Mouse (Mus musculus) limb, embryonic 12.5 days (tissue): ENCODE results near the gene Dhrs13. TPM values are rescaled to one million over a fixed set of nuclear protein-coding genes. Genes with fewer than 3 reads are reported as not detected.
A peak's percentile ranks its signal among the peaks of the same experiment; 100 is the strongest.

Source experiments
- ATAC-seq: fragments of 200-750 bp; cut with Nextera tagmentation; 2 replicates; pipeline ENCODE4 v1.8.0; 2017; ENCODE audit warnings: low read depth, moderate TSS enrichment; ENCODE audit not compliant: insufficient number of reproducible peaks, insufficient read depth, low FRiP score, low TSS enrichment
- H3K27ac ChIP-seq: fragments of 300-500 bp; sonication (generic); 2 replicates; pipeline ENCODE4 v1.5.1; 2016; ENCODE audit warnings: mild to moderate bottlenecking, moderate library complexity
- H3K27me3 ChIP-seq: fragments of 300-500 bp; sonication (generic); 2 replicates; pipeline ENCODE4 v1.6.1; 2016; ENCODE audit warnings: mild to moderate bottlenecking, moderate library complexity
- H3K36me3 ChIP-seq: fragments of 300-500 bp; sonication (generic); 2 replicates; pipeline ENCODE4 v1.6.1; 2016; ENCODE audit warnings: mild to moderate bottlenecking, moderate library complexity
- H3K4me1 ChIP-seq: fragments of 300-500 bp; sonication (generic); replicated peaks from 2 replicates; pipeline ENCODE4 v1.6.1; 2016
- H3K4me2 ChIP-seq: fragments of 300-500 bp; sonication (generic); 2 replicates; pipeline ENCODE4 v1.6.1; 2016; ENCODE audit warnings: mild to moderate bottlenecking, moderate library complexity
- H3K4me3 ChIP-seq: fragments of 300-500 bp; sonication (generic); replicated peaks from 2 replicates; pipeline ENCODE4 v1.5.1; 2016; ENCODE audit warnings: mild to moderate bottlenecking
- H3K9ac ChIP-seq: fragments of 300-500 bp; sonication (generic); replicated peaks from 2 replicates; pipeline ENCODE4 v1.6.1; 2016; ENCODE audit warnings: mild to moderate bottlenecking, moderate library complexity
- H3K9me3 ChIP-seq: fragments of 300-500 bp; sonication (generic); 2 replicates; pipeline ENCODE4 v1.6.1; 2016; ENCODE audit warnings: mild to moderate bottlenecking, moderate library complexity
- WGBS: fragments of 180-500 bp; shearing (Covaris S2); methylation state at CpG from one replicate; pipeline ENCODE4 v1.1.7; 2016; 5-methylcytosine and 5-hydroxymethylcytosine counted together
- polyA plus RNA-seq: library from polyadenylated mRNA; unstranded; fragments of >200 nt; fragmentation: Nextera tagmentation; extraction: Ambion mirVana; gene quantifications from 2 replicates; pipeline ENCODE4 v1.2.1, GENCODE M21; 2016

Gene Dhrs13
- polyA plus RNA-seq = 19.0 and 20.4 TPM in 2 replicates

DNA sequence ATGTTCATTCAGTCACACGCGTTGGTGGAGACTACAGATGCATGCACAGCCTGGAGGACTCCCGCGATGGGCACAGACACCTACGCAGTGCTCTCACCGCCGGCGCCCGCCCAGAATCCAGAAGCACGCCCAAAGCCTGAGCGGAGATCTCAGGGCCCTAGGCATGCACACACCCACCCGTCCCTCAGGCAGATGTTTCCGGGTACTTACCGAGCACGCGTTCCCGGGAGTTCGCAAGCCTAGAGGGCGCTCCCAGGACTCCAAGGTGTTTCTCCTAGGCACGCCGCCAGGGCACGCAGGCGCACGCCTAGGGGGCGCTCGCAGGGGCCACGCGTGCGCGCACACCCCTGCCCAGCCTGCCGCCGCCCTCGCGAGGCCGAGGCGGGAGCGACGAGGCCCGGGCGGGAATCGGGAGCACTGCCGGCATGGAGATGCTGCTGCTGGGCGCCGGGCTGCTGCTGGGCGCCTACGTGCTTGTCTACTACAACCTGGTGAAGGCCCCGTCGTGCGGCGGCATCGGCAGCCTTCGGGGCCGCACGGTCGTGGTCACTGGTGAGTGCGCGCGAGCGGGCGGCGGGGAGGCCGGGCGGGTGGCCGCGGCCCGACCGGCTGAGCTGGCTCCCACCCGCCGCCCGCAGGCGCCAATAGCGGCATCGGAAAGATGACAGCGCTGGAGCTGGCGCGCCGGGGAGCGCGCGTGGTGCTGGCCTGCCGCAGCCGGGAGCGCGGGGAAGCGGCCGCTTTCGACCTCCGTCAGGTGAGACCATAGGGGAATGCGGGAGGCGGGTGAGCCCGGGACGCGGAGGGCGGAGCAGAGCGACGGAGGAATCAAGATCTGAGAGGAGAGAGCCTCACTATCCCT, at the start of gene Dhrs13:
TSS of gene Dhrs13 (plus strand) at position 334 of the 862 bp plus-strand sequence.
- H3K36me3 ChIP-seq = peaks cover 44% of the 10 kb centered on the region
- no peaks in the 10 kb centered on the region for H3K27me3 ChIP-seq
- H3K9ac ChIP-seq = peak within 1 kb of the TSS; percentile 78
- peaks cover 30% of the 10 kb centered on the region for H3K4me1 ChIP-seq
- H3K27ac ChIP-seq = peak within 1 kb of the TSS; percentile 93
- H3K4me3 ChIP-seq = peak within 1 kb of the TSS; percentile 72
- no peaks in the 10 kb centered on the region for H3K9me3 ChIP-seq
- WGBS = under 1% methylated on average over 96 of the region's 96 CpGs
- ATAC-seq = peak; percentile 88
- H3K4me2 ChIP-seq = peak within 1 kb of the TSS; percentile 83

- no peaks in the 10 kb centered on the region for H3K9me3 ChIP-seq
- under 1% methylated on average over 48 of the region's 62 CpGs for WGBS
- H3K27me3 ChIP-seq = peaks cover 13% of the 10 kb centered on the region
- H3K9ac ChIP-seq = peak within 1 kb of the TSS; percentile 99
- peak within 1 kb of the TSS; percentile 89 for H3K4me2 ChIP-seq
- H3K4me3 ChIP-seq = peak within 1 kb of the TSS; percentile 100
- peaks cover 13% of the 10 kb centered on the region for H3K36me3 ChIP-seq
- H3K27ac ChIP-seq = peak within 1 kb of the TSS; percentile 97
- H3K4me1 ChIP-seq = peaks cover 19% of the 10 kb centered on the region
- ATAC-seq = peak; percentile 85
These were observed 49.6 kb upstream of the Dhrs13 start, which contains the start of gene Phf12 for GRCm38 (mm10) chr11:77982441-77982905. Phf12 (plus strand) TSS chr11:77982754.

DNA sequence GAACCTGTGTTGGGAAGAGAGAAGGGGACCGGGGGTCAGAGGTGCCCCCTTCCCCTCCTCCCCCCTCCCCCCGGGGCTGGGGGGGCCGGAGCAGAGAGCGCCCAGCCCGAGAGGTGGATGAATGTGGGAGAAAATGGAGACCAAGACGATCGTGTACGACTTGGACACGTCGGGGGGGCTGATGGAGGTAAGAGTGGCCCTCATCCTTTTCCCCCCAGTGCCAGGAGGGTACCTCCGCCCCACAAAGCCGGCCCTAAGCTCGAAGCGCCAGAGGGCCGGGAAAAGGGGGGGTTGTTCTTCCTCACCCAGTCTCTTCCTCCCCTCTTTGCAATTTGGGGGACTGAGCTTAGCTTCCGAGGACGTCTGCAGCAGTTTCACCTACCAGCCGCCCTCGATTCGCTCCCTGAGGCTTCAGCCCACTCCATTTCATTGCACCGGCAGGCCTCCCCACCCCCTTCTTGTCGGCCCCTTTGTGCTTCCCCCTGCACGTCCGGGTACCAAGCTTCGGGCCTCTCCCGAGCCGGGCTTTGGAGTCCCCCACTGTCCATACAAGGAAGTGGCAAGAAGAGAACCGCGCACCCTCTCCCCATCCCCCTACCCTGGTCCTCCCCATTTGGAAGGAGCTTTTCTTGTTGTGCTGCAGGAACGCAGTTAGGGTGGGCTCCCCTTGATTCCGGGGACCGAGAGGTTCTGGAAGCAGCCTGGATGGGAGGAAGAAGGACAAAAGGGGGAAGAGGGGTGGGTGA, 48.7 kb upstream of the Dhrs13 start:
- Histone ChIP-seq H3K9ac (peak overlapping the region; percentile 99), H3K4me3 (peak overlapping the region; percentile 100), H3K27ac (peak overlapping the region; percentile 97), H3K27me3 (peaks cover 4% of the 10 kb centered on the region; the same call in 1 of the 2 replicates), H3K36me3 (peaks cover 21% of the 10 kb centered on the region), H3K9me3 (no peaks in the 10 kb centered on the region), H3K4me2 (peak overlapping the region; percentile 89), H3K4me1 (peaks cover 19% of the 10 kb centered on the region)
- no peak for ATAC-seq
- WGBS = 0% methylated on average over 26 of the region's 32 CpGs

DNA sequence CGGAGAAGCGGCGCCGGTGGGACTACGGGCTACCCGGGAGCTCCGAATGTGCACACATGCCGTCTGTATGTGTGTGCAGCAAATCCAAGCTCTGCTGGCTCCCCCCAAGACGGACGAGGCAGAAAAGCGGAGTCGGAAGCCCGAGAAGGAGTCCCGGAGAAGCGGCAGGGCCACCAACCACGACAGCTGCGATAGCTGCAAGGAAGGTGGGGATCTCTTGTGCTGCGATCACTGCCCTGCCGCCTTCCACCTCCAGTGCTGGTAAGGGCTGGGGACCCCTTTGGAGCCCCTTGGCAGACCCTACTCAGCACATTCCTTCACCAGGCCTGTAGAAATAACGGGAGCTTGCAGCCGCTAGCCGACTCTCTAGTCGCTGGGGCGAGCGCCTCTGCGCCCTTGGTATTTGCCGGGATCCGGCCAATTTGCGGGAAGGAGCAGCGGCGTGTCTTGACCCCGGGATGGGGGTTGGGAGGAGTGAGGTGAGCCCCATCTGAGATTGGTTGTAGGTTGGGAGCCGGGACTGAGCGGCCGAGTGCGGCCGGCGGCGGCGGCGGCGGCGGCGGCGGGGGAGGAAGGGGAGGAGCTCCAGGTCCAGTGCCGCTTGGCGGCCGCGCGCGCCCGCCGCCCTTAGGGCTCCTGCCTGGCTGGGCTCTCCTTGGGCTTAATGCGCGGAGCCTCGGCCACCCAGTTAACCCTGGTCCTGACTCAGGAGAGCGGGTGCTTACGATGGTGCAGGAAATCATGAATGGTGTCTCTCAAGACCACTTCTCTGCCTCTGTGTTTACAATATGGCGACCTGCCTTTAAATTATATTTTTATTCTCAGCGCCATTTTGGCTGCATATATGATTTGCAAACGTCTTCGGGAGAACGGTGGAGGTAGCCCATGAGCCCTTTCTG, 47.9 kb upstream of the Dhrs13 start:
- H3K36me3 ChIP-seq = peaks cover 29% of the 10 kb centered on the region
- no peaks in the 10 kb centered on the region for H3K9me3 ChIP-seq
- peak overlapping the region; percentile 100 for H3K4me3 ChIP-seq
- WGBS = 2% methylated on average over 53 of the region's 63 CpGs
- H3K9ac ChIP-seq = peak overlapping the region; percentile 99
- peak overlapping the region; percentile 97 for H3K27ac ChIP-seq
- peaks cover 19% of the 10 kb centered on the region for H3K4me1 ChIP-seq
- ATAC-seq = no peak
- peak overlapping the region; percentile 89 for H3K4me2 ChIP-seq
- no peaks in the 10 kb centered on the region for H3K27me3 ChIP-seq

DNA sequence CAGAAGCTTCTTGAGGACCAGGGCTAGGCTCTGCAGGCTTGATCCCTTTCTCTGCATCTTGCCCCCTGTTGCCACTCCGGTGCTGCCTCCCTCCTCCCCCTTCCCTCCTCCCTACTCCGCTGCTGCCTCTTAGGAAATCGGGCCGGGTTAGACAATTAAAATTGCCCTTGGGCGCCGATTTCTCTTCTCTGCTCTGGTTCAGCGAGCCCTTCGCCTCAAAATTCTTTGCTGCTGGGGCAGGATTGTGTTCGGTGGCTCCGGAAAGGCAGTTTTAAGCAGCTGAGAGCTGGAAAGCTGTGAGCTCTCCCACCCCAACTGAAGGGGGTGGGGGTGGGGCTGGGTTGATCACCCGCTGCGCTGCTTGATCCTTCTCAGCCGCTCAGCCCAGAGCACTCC, 47.2 kb upstream of the Dhrs13 start:
- WGBS = 0% methylated on average over 13 of the region's 13 CpGs
- no peaks in the 10 kb centered on the region for H3K27me3 ChIP-seq
- H3K4me2 ChIP-seq = peak overlapping the region; percentile 89
- H3K4me1 ChIP-seq = peaks cover 19% of the 10 kb centered on the region
- H3K36me3 ChIP-seq = peaks cover 33% of the 10 kb centered on the region
- H3K4me3 ChIP-seq = peak overlapping the region; percentile 100
- peak overlapping the region; percentile 99 for H3K9ac ChIP-seq
- no peak for ATAC-seq
- H3K9me3 ChIP-seq = no peaks in the 10 kb centered on the region
- peak overlapping the region; percentile 97 for H3K27ac ChIP-seq

DNA sequence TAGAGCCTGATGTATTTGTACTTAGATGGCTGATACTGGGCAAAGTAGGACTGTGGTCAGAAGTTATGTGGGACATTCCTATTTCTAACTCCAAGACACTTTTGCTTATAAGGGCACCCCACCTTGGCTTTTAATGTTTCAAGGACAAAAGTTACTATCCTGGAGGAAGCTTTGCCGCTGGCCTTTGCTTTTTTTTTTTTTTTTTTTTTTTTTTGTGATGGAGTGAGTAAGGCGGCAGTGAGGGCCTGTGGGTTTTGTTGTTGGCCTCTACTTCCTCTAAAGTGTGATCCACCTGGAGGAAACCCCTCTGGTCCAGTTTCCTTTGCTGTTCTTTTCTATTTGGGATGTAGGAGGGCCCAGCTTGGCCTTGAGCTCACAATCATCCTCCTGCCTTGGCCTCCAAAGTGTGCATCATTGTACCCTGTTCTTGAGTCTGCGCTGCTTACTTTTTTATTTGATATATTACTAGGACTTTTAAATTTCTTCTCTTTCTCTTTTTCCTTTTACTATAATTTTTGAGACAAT, 46.5 kb upstream of the Dhrs13 start:
- H3K4me1 ChIP-seq = peaks cover 19% of the 10 kb centered on the region
- ATAC-seq = no peak
- peak overlapping the region; percentile 97 for H3K27ac ChIP-seq
- H3K27me3 ChIP-seq = no peaks in the 10 kb centered on the region
- peak overlapping the region; percentile 99 for H3K9ac ChIP-seq
- peak overlapping the region; percentile 89 for H3K4me2 ChIP-seq
- no peaks in the 10 kb centered on the region for H3K9me3 ChIP-seq
- WGBS = 80% methylated on average over 3 of the region's 3 CpGs
- peaks cover 37% of the 10 kb centered on the region for H3K36me3 ChIP-seq
- H3K4me3 ChIP-seq = peak overlapping the region; percentile 100

DNA sequence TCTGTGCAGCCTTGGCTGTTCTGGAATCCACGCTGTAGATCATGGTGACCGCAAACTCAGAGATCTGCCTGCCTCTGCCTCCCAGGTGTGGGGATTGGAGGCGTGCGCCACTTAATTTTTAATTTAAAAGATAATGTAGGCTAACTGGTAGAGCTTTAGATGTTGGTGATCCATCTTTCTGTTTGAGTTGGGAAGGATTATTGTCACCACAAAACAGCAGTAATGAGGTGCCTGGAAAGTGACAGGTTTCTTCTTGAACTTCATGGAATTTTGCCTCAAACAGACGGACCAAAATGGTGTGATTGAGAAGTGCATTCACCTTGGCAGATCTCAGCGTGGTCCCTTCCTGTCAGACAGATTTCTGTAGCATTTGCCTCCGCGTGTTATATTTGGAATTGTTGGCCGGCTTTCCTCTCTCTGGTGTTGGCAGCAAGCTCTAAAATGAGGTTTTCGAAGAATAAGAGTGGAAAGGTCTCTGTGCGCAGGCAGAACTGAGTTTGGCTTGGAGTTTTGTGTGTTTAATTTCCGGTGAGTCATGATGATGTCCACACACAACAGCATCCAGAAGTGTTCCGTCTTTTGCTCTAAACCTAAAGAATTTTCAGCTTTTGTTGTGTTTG, 42.9 kb upstream of the Dhrs13 start:
- Histone ChIP-seq H3K4me1 (peaks cover 12% of the 10 kb centered on the region), H3K27ac (no peak overlapping the region), H3K4me3 (no peak overlapping the region), H3K9me3 (no peaks in the 10 kb centered on the region), H3K9ac (no peak overlapping the region), H3K4me2 (no peak overlapping the region), H3K27me3 (no peaks in the 10 kb centered on the region), H3K36me3 (peaks cover 58% of the 10 kb centered on the region)
- 91% methylated on average over 13 of the region's 13 CpGs for WGBS
- no peak for ATAC-seq

DNA sequence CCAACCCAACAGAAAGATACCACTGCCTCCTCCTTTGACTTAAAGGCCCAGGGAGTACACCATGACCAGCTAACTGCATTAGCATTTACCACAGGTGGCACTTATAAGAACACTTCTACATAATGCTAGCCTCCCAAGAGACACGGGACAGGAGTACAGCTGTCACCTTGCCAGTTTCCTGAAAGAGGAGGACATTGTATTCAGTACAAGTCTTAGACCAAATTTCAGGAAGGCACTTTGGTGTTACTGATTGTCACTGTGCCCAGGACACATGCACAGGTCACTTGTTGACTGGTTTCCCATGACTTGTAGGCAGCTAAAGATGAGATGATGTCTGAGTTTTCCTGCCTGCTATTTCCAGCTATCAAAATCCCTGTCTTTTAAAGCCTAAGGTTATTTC, 36.5 kb upstream of the Dhrs13 start:
- 82% methylated on average over 1 of the region's 1 CpGs for WGBS
- ATAC-seq = no peak
- no peaks in the 10 kb centered on the region for H3K4me1 ChIP-seq
- H3K4me2 ChIP-seq = no peak overlapping the region
- H3K9me3 ChIP-seq = no peaks in the 10 kb centered on the region
- no peak overlapping the region for H3K27ac ChIP-seq
- no peak overlapping the region for H3K9ac ChIP-seq
- H3K36me3 ChIP-seq = peaks cover 59% of the 10 kb centered on the region
- H3K27me3 ChIP-seq = no peaks in the 10 kb centered on the region
- H3K4me3 ChIP-seq = no peak overlapping the region

DNA sequence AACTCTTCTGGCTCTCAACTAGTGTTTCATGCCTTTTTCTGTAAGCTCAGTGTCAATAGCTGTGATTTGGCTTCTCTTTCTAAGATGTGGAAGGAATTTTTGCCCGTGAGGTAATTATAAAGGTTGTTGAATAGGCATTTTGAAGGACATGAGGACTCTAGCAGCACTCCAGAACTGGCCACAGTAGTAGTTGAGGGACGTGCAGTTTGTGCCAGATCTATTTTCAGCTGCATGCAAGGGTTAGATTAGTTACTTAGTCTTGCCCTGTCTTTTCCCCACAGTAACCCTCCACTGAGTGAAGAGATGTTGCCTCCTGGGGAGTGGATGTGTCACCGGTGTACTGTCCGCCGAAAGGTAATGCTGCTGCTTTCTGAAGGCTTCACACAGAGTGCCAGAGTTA, 25.6 kb upstream of the Dhrs13 start:
- Histone ChIP-seq H3K4me3 (no peak overlapping the region), H3K27ac (no peak overlapping the region), H3K9me3 (no peaks in the 10 kb centered on the region), H3K36me3 (peaks cover 83% of the 10 kb centered on the region), H3K27me3 (no peaks in the 10 kb centered on the region), H3K4me1 (no peaks in the 10 kb centered on the region), H3K4me2 (no peak overlapping the region), H3K9ac (no peak overlapping the region)
- no peak for ATAC-seq
- 92% methylated on average over 5 of the region's 5 CpGs for WGBS

- Histone ChIP-seq H3K36me3 (peaks cover 92% of the 10 kb centered on the region), H3K27me3 (no peaks in the 10 kb centered on the region), H3K4me2 (no peak overlapping the region), H3K4me3 (no peak overlapping the region), H3K9me3 (no peaks in the 10 kb centered on the region), H3K9ac (no peak overlapping the region), H3K4me1 (no peaks in the 10 kb centered on the region), H3K27ac (peak overlapping the region; percentile 18; the same call in 1 of the 2 replicates)
- ATAC-seq = no peak
- 22% methylated on average over 4 of the region's 4 CpGs for WGBS
These were observed 12.4 kb upstream of the Dhrs13 start for GRCm38 (mm10) chr11:78019676-78020075.
